Mouse (Mus musculus) liver, postnatal 0 days (tissue): ENCODE measurements around the gene Teddm3.

Experiments
- CTCF ChIP-seq: sonication (generic); IDR thresholded peaks from 2 replicates; pipeline ENCODE4 v1.5.1; 2016; ENCODE audit warnings: antibody characterized with exemption, low read depth
- EP300 ChIP-seq: IDR thresholded peaks from 2 replicates; pipeline ENCODE4 v1.6.1; 2016; ENCODE audit warnings: antibody characterized with exemption, low read depth, mild to moderate bottlenecking

DNA sequence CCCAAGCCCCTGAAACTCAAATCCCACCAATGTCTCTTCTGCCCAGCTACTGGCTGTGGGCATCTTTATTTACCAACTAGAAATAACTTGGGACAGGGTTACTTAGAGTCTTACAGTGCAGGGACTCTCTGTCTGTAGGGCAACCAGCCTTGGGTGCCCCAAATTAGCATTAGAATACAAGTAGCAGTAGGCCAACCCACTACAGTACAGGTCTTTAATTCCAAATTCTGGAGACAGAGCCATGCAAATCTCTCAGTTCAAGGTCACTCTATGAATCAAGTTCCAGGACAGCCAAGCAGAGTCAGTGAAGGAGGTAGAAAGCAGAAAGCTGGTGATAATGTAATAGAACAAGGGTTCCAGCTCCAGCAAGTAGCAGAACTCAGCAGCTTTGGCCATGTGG is 30.9 kb upstream of the Teddm3 start:
- TF ChIP-seq EP300, result no peak
- TF ChIP-seq CTCF, result no peak
